Mouse (Mus musculus): Measurements from ENCODE around the gene Rhob. TPM values are rescaled to one million over a fixed set of nuclear protein-coding genes. Genes with fewer than 3 reads are reported as not detected.

The Rhob gene
- polyA plus RNA-seq, 2 experiments: 6.3 to 14.1 TPM

DNA sequence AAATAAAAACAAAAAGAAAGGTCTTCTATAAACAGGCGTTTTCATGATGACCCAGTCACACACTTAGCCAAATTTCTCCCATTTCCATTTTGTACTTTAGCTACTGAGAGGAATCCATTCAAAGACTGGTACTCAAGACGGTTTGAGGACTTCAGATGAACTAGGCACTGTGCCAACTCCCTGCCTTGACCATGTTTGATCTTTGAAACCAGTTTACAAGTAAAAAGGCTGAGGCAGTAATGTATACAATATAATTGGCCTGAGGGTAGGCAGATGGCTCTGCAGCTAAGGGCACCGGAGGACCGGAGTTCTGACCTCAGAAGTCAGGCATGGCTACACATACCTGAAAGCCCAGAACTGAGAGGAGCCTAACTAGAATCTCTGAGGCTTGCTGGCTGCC, 10.7 kb downstream of the Rhob start:
- 63% methylated on average over 4 of the region's 4 CpGs for WGBS (ENCODE audit: insufficient replicate concordance)
- Histone ChIP-seq H3K27ac (no peak overlapping the region), H3K4me3 (ENCODE audit: insufficient read depth in 1 of 2, low read depth in 2 of 2, low read length in 2 of 2) (no peak overlapping the region), H3K9ac (replicated peaks) (no peak overlapping the region), H3K9me3 (ENCODE audit: control insufficient read depth, low read length) (no peaks in the 10 kb centered on the region), H3K27me3 (ENCODE audit: control insufficient read depth, insufficient read depth, low read length) (no peaks in the 10 kb centered on the region), H3K4me1 (replicated peaks; ENCODE audit: control insufficient read depth in 2 of 2, insufficient read depth in 2 of 2, low read length in 1 of 2) (no peaks in the 10 kb centered on the region), H3K36me3 (replicated peaks; ENCODE audit: control insufficient read depth, insufficient read depth, low read depth) (no peaks in the 10 kb centered on the region), H3K4me2 (ENCODE audit: low read depth) (no peak overlapping the region)
- DNase-seq (ENCODE audit: low read depth in 3 of 3, low spot score in 3 of 3) (no peak), ATAC-seq (ENCODE audit: insufficient read depth) (no peak)
- TF ChIP-seq EP300 (IDR thresholded peaks at IDR 0.05; ENCODE audit: low read depth) (no peak), CTCF (IDR thresholded peaks at IDR 0.05; ENCODE audit: low read depth) (no peak)

DNA sequence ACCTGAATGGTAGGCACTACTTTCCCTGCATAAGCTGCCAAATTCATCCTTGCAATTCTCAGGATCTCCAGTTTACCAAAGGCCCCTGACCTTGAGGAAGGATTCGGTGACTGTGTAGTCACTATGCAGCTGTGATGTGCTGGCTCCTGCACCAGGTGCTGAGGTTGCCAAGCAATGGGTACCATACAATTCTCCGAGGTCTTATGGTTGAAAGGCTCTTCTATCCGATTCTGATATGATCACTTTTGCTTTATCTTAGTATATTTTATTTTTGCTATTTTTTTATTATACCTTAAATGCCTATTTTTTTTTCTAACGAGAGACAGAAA, 11.2 kb downstream of the Rhob start:
- Histone ChIP-seq H3K4me1 (replicated peaks; ENCODE audit: control insufficient read depth in 2 of 2, insufficient read depth in 2 of 2, low read length in 1 of 2) (no peaks in the 10 kb centered on the region), H3K9ac (replicated peaks) (no peak overlapping the region), H3K27me3 (ENCODE audit: control insufficient read depth, insufficient read depth, low read length) (no peaks in the 10 kb centered on the region), H3K9me3 (ENCODE audit: control insufficient read depth, low read length) (no peaks in the 10 kb centered on the region), H3K4me3 (ENCODE audit: insufficient read depth in 1 of 2, low read depth in 2 of 2, low read length in 2 of 2) (no peak overlapping the region), H3K27ac (no peak overlapping the region), H3K36me3 (replicated peaks; ENCODE audit: control insufficient read depth, insufficient read depth, low read depth) (no peaks in the 10 kb centered on the region), H3K4me2 (ENCODE audit: low read depth) (no peak overlapping the region)
- DNase-seq (ENCODE audit: low read depth in 3 of 3, low spot score in 3 of 3) (no peak), ATAC-seq (ENCODE audit: insufficient read depth) (no peak)
- TF ChIP-seq EP300 (IDR thresholded peaks at IDR 0.05; ENCODE audit: low read depth) (no peak), CTCF (IDR thresholded peaks at IDR 0.05; ENCODE audit: low read depth) (no peak)
- 51% methylated on average over 4 of the region's 4 CpGs for WGBS (ENCODE audit: insufficient replicate concordance)

DNA sequence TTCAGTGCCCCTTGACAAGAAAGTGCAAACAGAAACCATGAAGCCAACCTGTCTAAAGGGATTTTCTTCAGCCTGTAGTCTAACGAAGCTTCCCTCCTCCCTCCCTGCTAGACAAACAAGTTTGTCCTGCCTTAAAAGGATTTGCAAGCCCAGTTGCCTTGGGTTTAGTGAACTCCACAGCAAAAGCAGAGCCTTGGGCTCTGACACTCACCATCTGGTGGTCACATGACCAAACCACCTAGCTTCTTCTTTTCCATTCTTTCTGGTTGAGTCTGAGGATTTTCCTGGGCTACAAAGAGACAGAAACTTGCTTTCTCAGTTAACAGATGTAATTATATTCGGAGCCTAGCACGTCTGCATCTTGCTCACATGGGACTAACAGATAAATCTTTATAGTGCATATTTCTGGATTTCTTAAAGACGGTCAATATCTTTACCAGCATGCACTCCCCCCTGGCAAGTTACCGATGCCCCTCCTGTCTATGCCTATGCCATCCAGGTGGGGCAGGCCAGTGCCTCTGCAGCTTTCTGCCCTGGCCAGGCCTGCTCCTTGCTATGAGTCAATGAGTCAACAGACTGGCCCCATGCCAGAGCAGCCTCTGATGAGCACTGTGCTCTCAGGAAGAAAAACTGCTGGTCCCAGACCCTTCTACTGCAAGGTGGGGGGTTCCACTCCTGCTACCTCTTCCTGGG, 11.7 kb downstream of the Rhob start:
- ATAC-seq (ENCODE audit: insufficient read depth) (no peak), DNase-seq (ENCODE audit: low read depth in 3 of 3, low spot score in 3 of 3) (no peak)
- Histone ChIP-seq H3K4me1 (replicated peaks; ENCODE audit: control insufficient read depth in 2 of 2, insufficient read depth in 2 of 2, low read length in 1 of 2) (no peaks in the 10 kb centered on the region), H3K36me3 (replicated peaks; ENCODE audit: control insufficient read depth, insufficient read depth, low read depth) (no peaks in the 10 kb centered on the region), H3K9me3 (ENCODE audit: control insufficient read depth, low read length) (no peaks in the 10 kb centered on the region), H3K4me2 (ENCODE audit: low read depth) (no peak overlapping the region), H3K27me3 (ENCODE audit: control insufficient read depth, insufficient read depth, low read length) (no peaks in the 10 kb centered on the region), H3K4me3 (ENCODE audit: insufficient read depth in 1 of 2, low read depth in 2 of 2, low read length in 2 of 2) (no peak overlapping the region), H3K27ac (no peak overlapping the region), H3K9ac (replicated peaks) (no peak overlapping the region)
- 46% methylated on average over 5 of the region's 5 CpGs for WGBS (ENCODE audit: insufficient replicate concordance)
- TF ChIP-seq EP300 (IDR thresholded peaks at IDR 0.05; ENCODE audit: low read depth) (no peak), CTCF (IDR thresholded peaks at IDR 0.05; ENCODE audit: low read depth) (no peak)

DNA sequence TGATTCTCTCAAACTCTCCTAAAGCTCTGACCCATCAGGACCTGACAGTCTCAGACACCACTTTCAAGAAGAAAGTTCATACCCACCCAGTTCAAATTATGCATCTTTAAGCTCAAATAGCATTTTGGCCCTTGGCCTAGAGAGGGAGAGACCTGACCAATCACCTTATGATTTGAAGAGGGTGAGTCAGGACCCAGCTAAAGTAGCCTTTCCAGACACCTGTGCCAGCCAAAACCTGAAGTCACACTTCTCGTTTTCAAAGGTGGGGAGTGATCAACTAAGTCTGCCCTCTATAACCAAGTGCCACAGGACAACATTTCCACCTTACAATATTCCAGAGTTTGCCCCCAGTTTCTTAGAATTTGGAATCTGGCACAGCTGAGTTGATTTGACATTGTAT, 12.5 kb downstream of the Rhob start:
- ATAC-seq (ENCODE audit: insufficient read depth): no peak

DNA sequence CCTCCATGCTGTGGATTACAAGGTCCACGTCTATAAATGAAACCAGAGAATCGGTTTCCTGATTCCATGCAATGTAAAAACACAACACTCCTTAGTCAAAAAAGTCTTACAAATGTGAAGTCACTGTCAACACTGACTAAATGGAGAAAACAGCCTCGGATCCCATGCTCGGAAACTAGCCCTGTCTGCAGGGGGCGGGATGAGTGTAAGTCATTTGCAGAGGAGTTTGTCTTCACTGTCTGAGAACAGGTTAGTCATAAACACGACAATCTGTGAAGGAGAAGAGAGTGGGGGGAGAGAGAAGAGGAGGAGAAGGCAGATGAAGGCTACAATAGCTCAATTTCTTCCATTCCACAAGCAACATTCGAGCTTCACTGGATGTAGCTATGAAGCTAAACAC, 14.6 kb downstream of the Rhob start:
- Histone ChIP-seq H3K9ac (replicated peaks) (no peak overlapping the region), H3K27me3 (ENCODE audit: control insufficient read depth, insufficient read depth, low read length) (no peaks in the 10 kb centered on the region), H3K9me3 (ENCODE audit: control insufficient read depth, low read length) (no peaks in the 10 kb centered on the region), H3K4me1 (replicated peaks; ENCODE audit: control insufficient read depth in 2 of 2, insufficient read depth in 2 of 2, low read length in 1 of 2) (no peaks in the 10 kb centered on the region), H3K27ac (no peak overlapping the region), H3K36me3 (replicated peaks; ENCODE audit: control insufficient read depth, insufficient read depth, low read depth) (no peaks in the 10 kb centered on the region), H3K4me3 (ENCODE audit: insufficient read depth in 1 of 2, low read depth in 2 of 2, low read length in 2 of 2) (no peak overlapping the region), H3K4me2 (ENCODE audit: low read depth) (no peak overlapping the region)
- 58% methylated on average over 7 of the region's 7 CpGs for whole genome bisulfite sequencing (ENCODE audit: insufficient replicate concordance)
- ATAC-seq (ENCODE audit: insufficient read depth) (no peak), DNase-seq (ENCODE audit: low read depth in 3 of 3, low spot score in 3 of 3) (no peak)
- TF ChIP-seq EP300 (IDR thresholded peaks at IDR 0.05; ENCODE audit: low read depth): no peak

More for the DNA sequence above, 12.5 kb downstream of the Rhob start:
- no peak for DNase-seq (ENCODE audit: low read depth in 3 of 3, low spot score in 3 of 3)
- Histone ChIP-seq H3K9me3 (ENCODE audit: control insufficient read depth, low read length) (no peaks in the 10 kb centered on the region), H3K9ac (replicated peaks) (no peak overlapping the region), H3K4me3 (ENCODE audit: insufficient read depth in 1 of 2, low read depth in 2 of 2, low read length in 2 of 2) (no peak overlapping the region), H3K27me3 (ENCODE audit: control insufficient read depth, insufficient read depth, low read length) (no peaks in the 10 kb centered on the region), H3K27ac (no peak overlapping the region), H3K4me1 (replicated peaks; ENCODE audit: control insufficient read depth in 2 of 2, insufficient read depth in 2 of 2, low read length in 1 of 2) (no peaks in the 10 kb centered on the region), H3K4me2 (ENCODE audit: low read depth) (no peak overlapping the region), H3K36me3 (replicated peaks; ENCODE audit: control insufficient read depth, insufficient read depth, low read depth) (no peaks in the 10 kb centered on the region)
- TF ChIP-seq CTCF (IDR thresholded peaks at IDR 0.05; ENCODE audit: low read depth) (no peak), EP300 (IDR thresholded peaks at IDR 0.05; ENCODE audit: low read depth) (no peak)
- WGBS (ENCODE audit: insufficient replicate concordance): 30% methylated on average over 1 of the region's 1 CpGs
